Mouse (Mus musculus) ES-CJ7 (cell line): Measurements from ENCODE around the gene Etnk2.

ENCODE experiments used
- DNase-seq: peaks from one replicate; pipeline ENCODE4 v3.0.0; 2011; ENCODE audit warnings: low read depth, low spot score

Etnk2 gene

GRCm38 (mm10) chr1:133363276-133364021 lies at the start of gene Etnk2:
Gene Etnk2, plus strand, starts transcription at chr1:133363572.
- DNase-seq, result peak; percentile 98

DNA sequence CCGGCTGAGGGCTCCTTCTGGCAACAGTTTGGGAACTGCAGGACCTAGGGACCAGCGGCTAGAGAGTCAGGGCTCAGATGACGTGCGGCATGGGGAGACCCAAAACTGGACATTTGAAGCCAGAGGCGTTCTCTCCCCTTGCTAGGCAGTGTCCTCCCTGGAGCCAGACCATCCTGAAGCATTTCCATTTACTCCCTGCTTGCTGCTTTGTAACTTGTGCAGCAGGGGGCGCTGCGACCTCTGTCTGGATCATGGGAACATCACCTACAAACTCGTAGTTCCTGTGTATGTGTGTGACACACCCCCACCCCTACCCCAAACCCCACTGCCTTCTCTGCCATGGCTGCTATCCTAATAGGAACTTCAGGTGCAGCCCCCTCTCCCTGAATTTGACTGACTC lies 49.0 kb upstream of the Etnk2 start:
- peak; percentile 87 for DNase-seq

DNA sequence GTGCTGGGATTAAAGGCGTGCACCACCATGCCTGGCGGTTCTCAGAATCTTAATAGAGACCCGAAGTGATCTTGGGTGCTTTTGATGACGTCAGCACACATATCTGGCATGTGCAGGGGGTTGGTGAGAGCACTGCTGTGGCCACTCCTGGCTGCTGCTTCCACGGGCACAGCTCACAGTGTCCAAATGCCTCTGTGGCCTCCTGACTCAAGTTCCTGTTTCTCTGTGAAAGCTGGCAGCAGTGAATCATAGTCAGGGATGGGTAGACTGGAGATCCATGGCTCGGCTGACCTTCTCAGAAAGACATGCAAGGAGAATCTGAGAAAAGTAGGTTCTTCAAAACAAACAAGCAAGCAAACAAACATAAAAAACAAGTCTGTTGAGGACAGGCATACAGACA lies 47.6 kb upstream of the Etnk2 start:
- no peak for DNase-seq

DNA sequence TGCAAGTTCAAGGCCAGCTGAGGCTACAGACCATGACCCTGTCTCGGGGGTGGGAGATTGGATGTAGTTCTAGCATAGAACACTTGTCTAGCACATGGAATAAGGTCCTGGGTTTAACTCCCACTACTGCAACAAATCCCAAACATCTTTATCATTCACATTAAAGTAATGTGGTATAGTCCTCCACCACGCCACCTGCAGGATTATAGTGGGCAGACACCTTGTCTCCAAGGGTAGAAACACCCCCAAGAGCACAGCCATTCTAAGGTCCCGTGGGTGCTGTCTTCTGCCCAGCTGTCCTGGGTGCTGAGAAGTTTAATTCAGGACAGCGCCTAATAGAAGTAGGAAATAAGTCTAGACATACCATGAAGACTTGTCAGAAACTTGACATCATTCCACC lies 46.8 kb upstream of the Etnk2 start:
- no peak for DNase-seq

GRCm38 (mm10) chr1:133317149-133317548 lies 46.2 kb upstream of the Etnk2 start:
- DNase-seq, result peak; percentile 66

DNA sequence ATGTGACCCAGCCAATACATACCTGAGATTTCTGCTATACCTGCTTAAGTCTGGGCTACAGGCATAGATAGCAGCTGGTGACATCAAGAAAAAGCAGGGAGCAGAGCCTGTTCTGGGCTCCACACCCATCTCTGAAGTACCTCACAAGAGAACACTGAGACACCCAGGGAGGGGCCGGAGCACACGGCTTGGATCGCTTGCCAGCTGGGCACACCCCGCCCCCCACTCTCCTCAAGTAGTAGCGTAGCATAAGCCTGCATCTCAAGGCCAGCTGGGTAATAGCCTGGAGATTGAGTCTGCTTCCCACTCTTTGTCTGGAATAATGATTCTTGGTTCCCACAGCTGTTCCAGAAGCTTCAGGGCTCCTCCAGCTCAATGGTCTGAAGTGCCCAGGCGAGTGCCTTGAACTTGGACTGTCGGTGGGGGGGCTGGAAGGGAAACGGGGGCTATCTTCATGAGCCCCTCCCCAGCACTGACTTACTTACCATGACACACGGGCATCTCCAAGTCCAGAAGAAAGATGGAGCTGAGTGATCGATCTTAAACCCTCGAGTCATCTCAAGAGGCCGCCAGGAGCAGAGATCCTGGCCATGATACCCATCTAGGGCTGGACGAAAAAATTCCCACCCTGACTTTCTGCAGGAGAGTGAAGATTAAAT lies 42.0 kb upstream of the Etnk2 start, which contains the start of gene Kiss1:
Gene Kiss1 (plus strand): TSS at position 609 of the 659 bp plus-strand sequence.
- DNase-seq, result no peak

- no peak for DNase-seq
Measured at GRCm38 (mm10) chr1:133323333-133323732, 40.0 kb upstream of the Etnk2 start.

- DNase-seq, result peak; percentile 65
Measured at GRCm38 (mm10) chr1:133325951-133326350, 37.4 kb upstream of the Etnk2 start.

GRCm38 (mm10) chr1:133327094-133327493 lies 36.3 kb upstream of the Etnk2 start:
- peak; percentile 50 for DNase-seq

DNA sequence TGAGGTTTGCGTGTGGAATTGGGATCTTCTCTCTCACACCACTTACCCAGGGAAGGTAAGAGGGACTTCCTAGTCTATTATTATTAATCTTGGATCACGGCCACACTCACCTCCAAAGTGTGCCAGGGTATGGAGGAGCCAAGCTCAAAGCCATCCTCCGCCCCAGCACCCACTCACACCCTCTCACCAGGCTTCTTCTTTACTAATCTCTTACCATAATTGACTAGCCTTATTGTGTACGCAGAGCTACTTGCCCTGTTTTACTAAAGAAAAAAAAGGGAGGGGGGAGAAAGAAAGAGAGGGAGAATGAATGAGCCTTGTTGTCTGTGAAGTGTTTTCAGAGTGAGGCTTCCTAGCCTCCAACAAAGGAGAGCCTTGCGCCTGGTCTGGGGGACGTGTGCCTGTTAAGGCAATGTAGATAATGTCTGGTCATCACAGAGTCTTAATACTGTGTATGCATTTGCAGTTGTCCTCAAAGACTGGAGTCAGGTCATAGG lies 35.0 kb upstream of the Etnk2 start:
- DNase-seq, result no peak

- DNase-seq, result no peak
Measured at GRCm38 (mm10) chr1:133328896-133329637, 34.3 kb upstream of the Etnk2 start.

DNA sequence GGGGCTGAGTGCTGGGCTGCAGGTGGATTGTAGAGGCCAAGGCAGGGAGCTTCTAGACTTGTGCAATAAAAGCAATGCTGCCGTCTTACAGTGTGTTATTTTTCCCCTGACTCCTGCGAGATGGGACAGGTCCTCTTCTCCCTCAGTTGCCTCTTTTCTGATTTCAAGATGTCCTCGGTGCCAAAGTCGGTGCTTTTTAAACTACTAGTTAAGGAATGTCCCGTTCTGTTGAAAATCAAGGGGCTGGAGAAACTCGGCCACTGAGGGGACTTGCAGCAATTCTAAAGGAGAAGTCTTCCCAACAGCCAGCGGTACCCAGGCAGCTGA lies 33.8 kb upstream of the Etnk2 start:
- DNase-seq, result no peak

DNA sequence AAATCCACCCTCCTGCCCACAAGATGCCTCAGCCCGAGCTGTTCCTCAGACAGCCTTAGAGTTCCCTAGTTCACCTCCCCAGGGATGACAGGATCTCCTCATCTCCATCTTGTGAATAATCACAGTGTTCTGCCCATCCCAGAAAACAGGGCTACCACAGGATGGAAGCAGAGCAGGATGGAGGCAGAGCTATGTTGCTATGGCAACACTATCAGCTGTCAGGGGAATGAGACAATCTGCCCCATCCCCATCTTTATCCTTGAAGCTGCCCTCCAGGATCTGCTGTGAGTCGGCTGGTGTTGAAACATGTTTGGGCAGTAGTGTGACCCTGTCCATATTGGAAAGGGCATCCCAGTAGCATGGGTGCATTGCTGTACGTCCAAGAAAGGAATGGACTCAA lies 32.2 kb upstream of the Etnk2 start:
- no peak for DNase-seq

DNA sequence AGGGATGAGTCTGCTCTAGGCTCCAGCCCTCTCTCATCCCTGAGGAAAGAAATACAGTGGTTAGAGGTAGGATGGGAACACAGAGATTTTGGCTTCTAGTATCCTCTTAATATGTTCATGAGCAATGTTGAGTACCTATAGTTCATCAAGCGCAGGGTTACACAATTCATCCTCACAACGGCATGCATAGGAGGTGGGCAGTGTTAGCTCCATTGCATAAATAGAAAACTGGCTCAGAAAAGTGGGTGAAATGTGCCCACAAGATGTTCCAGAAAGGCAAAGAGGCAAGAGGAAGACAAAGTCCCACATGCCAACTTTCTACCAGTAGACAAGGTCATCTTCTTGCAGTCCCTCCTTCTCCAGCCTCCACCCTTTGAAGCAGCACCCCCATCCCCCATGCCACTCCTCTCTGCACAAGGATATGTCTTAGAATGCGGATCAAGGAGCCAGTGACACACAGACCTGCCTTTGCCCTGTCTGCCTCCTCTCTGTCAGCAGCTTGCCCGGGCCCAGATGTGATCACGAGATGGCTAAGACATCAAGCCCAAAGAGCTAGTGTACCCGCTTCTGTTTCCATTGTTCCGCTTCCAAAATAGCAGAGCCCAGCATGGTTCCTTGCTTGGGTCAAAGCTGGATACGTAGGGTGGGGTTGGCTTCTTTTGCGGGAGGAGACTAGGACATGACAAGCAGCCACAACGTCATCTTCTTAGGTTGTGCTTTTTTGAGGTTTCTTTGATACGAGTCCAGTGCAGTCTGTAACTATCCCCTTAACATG lies 30.5 kb upstream of the Etnk2 start:
- DNase-seq, result peak; percentile 45

GRCm38 (mm10) chr1:133333937-133334336 lies 29.4 kb upstream of the Etnk2 start:
- DNase-seq, result peak; percentile 46

DNA sequence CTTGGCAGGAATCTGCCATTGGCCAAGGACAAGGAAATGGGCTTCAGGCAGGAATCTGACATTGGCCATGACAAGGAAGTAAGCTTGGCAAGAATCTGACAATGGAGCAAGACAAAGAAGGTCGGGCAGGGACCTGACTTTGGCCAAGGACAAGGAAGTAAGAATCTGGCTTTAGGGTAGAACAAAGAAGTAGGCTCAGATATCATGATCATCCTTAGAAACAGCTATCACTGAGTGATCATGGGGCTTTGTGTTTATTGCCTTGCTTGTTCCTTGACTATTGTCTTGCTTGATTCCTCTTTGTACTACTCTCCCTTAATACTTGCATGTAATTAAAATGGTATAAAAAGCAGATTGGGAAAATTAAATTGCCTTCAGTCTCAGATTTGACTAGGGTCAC lies 23.0 kb upstream of the Etnk2 start:
- DNase-seq, result peak; percentile 91

- DNase-seq, result no peak
Measured at GRCm38 (mm10) chr1:133344357-133344756, 19.0 kb upstream of the Etnk2 start.

- no peak for DNase-seq
Measured at GRCm38 (mm10) chr1:133346531-133346930, 16.8 kb upstream of the Etnk2 start.

DNA sequence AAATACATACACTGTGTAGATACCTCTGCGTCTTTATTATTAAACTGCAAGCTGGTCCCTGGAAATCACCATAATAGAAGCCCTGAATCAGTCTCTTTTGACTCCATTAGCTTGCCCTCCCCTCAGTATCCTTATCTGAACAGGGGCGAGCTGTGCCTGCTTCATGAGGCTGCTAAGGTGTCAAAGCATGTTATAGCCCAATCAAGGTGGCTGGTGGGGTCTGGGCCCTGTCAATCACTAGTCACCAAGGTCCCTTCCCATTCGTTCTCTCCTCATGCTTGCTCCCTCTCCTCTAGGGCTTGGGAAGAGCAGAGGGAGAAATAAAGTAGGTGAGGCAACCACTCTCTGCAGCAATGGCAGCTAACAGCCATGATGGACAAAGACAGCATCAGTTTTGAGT lies 16.1 kb upstream of the Etnk2 start:
- peak; percentile 53 for DNase-seq

DNA sequence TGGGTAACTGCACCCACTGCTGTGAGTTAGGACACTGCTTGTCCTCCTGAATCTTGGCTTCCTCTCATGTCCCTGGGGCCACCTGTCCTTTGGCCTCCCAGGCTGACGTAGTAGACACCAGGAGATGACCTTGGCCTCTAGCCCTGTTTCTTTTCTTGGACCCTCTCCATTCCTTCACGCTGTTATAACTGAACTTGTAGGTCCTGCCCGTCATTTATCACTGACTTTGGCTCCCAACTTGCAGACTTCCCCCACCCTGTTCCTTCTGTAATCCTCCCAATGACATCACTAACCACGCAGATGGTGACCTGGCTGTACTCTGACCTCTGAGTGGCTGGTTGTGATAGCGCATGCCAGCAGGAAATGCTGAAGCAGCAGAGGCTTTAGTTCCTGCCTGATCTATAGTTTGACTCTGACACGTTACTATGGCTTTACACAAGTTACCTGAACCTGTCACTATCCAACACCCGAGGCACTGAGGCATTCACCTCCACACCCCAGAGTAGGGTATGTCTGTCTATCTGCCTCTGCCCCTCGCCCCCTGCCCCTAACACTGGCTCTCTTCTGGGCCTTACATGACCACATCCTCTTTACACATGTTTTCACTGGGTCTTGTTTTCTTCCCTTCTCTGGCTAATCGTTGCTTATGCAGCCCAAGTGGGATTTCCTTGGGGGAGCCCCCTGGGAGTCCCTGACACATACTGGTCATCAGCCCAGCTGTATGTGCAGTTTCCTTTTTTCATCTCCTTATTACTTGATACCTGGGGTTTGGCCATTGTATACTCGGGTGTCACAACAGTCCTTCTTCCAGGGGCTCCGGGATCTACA lies 15.5 kb upstream of the Etnk2 start:
- peak; percentile 58 for DNase-seq

GRCm38 (mm10) chr1:133350210-133350609 lies 13.2 kb upstream of the Etnk2 start, which contains the start of gene Ren1:
Gene Ren1, plus strand, starts transcription at chr1:133350510.
- no peak for DNase-seq
